11 mouse cellular contexts compared by ENCODE assay signal in genomic region chr4:87047131-87047530, GRCm38 (mm10).
"Had no signal": no experiment of that assay in that cellular context is flagged by ENCODE, and none has a peak within 500 bp of the region (broad histone marks: within the 10 kb centered on the region; RNA-seq: fewer than 3 reads in every experiment).

No protein-coding gene starts in this region.

- DNase-seq: lung, adult 18-20 months; lung, embryonic 14.5 days; lung, postnatal 10 days; lung, postnatal 4 days; midbrain, embryonic 14.5 days; retina, postnatal 1 day; right cerebral cortex, adult 18-20 months; right cerebral cortex, postnatal 25 days; right cerebral cortex, postnatal 4 days; thymus, postnatal 25 days; thymus, postnatal 4 days had no signal
